Mouse (Mus musculus) embryonic facial prominence, embryonic 11.5 days (tissue): ENCODE measurements around the gene Tbc1d7. TPM values are rescaled to one million over a fixed set of nuclear protein-coding genes. Genes with fewer than 3 reads are reported as not detected.

ENCODE experiments used
- ATAC-seq: fragments of 200-750 bp; cut with Nextera tagmentation; replicated peaks from 2 replicates; pipeline ENCODE4 v1.8.0; 2017; ENCODE audit warnings: low read depth; ENCODE audit not compliant: insufficient number of reproducible peaks, low FRiP score, low TSS enrichment
- DNase-seq: peaks from one replicate; pipeline ENCODE4 v3.0.0-alpha.2; 2015; ENCODE audit warnings: low spot score
- H3K27ac ChIP-seq: fragments of 300-500 bp; sonication (generic); replicated peaks from 2 replicates; pipeline ENCODE4 v1.5.1; 2014; ENCODE audit warnings: mild to moderate bottlenecking, low read depth, low read length, control low read depth
- H3K27me3 ChIP-seq: fragments of 300-500 bp; sonication (generic); 2 replicates; pipeline ENCODE4 v1.6.1; 2014; ENCODE audit warnings: mild to moderate bottlenecking, low read length, moderate library complexity, mixed read lengths; ENCODE audit not compliant: control insufficient read depth, insufficient read depth
- H3K36me3 ChIP-seq: fragments of 300-500 bp; sonication (generic); replicated peaks from 2 replicates; pipeline ENCODE4 v1.6.1; 2014; ENCODE audit warnings: low read depth, mild to moderate bottlenecking, low read length, moderate library complexity, mixed read lengths; ENCODE audit not compliant: control insufficient read depth, insufficient read depth
- H3K4me1 ChIP-seq: fragments of 300-500 bp; sonication (generic); 2 replicates; pipeline ENCODE4 v1.6.1; 2014; ENCODE audit warnings: low read length, mixed read lengths; ENCODE audit not compliant: control insufficient read depth, insufficient read depth
- H3K4me2 ChIP-seq: fragments of 300-500 bp; sonication (generic); 2 replicates; pipeline ENCODE4 v1.6.1; 2014; ENCODE audit warnings: low read depth, mild to moderate bottlenecking, control low read depth, low read length, moderate library complexity
- H3K4me3 ChIP-seq: fragments of 300-500 bp; sonication (generic); 2 replicates; pipeline ENCODE4 v1.5.1; 2014; ENCODE audit warnings: low read depth, low read length, control low read depth
- H3K9ac ChIP-seq: fragments of 300-500 bp; sonication (generic); replicated peaks from 2 replicates; pipeline ENCODE4 v1.6.1; 2014; ENCODE audit warnings: mild to moderate bottlenecking, control low read depth, low read length
- H3K9me3 ChIP-seq: fragments of 300-500 bp; sonication (generic); replicated peaks from 2 replicates; pipeline ENCODE4 v1.6.1; 2016; ENCODE audit warnings: mild to moderate bottlenecking, low read length, inconsistent platforms, mixed read lengths; ENCODE audit not compliant: control insufficient read depth
- WGBS: fragments of 180-500 bp; shearing (Covaris S2); extraction: QIAGEN DNeasy Blood & Tissue Kit; methylation state at CpG from one replicate; pipeline ENCODE4 v1.1.7; 2014; 5-methylcytosine and 5-hydroxymethylcytosine counted together
- polyA plus RNA-seq: library from polyadenylated mRNA; unstranded; fragments of >200 nt; fragmentation: Nextera tagmentation; extraction: Ambion mirVana; gene quantifications from 2 replicates; pipeline ENCODE4 v1.2.1, GENCODE M21; 2014

Tbc1d7 gene
- polyA plus RNA-seq, 1 experiment from 2014 or later: 71.5 TPM

- H3K4me1 ChIP-seq: no peaks in the 10 kb centered on the region
- no peaks in the 10 kb centered on the region for H3K9me3 ChIP-seq
- H3K27me3 ChIP-seq: no peaks in the 10 kb centered on the region
- peak; percentile 59 for DNase-seq
- H3K4me2 ChIP-seq: peak overlapping the region; percentile 39
- no peak overlapping the region for H3K4me3 ChIP-seq
- ATAC-seq: peak; percentile 61; the same call in 1 of the 2 replicates
- 15% methylated on average over 19 of the region's 19 CpGs for WGBS
- no peaks in the 10 kb centered on the region for H3K36me3 ChIP-seq
- no peak overlapping the region for H3K27ac ChIP-seq
- H3K9ac ChIP-seq: no peak overlapping the region
These were observed 44.1 kb upstream of the Tbc1d7 start for GRCm38 (mm10) chr13:43215144-43215993.

GRCm38 (mm10) chr13:43212338-43212737 is 41.0 kb upstream of the Tbc1d7 start:
- WGBS: 66% methylated on average over 7 of the region's 7 CpGs
- no peaks in the 10 kb centered on the region for H3K27me3 ChIP-seq
- no peak overlapping the region for H3K4me2 ChIP-seq
- no peaks in the 10 kb centered on the region for H3K4me1 ChIP-seq
- no peaks in the 10 kb centered on the region for H3K9me3 ChIP-seq
- DNase-seq: no peak
- no peak overlapping the region for H3K4me3 ChIP-seq
- no peak for ATAC-seq
- H3K9ac ChIP-seq: no peak overlapping the region
- H3K27ac ChIP-seq: no peak overlapping the region
- H3K36me3 ChIP-seq: no peaks in the 10 kb centered on the region

- 81% methylated on average over 5 of the region's 5 CpGs for WGBS
- no peak for ATAC-seq
These were observed 39.7 kb upstream of the Tbc1d7 start for GRCm38 (mm10) chr13:43210956-43211355.

DNA sequence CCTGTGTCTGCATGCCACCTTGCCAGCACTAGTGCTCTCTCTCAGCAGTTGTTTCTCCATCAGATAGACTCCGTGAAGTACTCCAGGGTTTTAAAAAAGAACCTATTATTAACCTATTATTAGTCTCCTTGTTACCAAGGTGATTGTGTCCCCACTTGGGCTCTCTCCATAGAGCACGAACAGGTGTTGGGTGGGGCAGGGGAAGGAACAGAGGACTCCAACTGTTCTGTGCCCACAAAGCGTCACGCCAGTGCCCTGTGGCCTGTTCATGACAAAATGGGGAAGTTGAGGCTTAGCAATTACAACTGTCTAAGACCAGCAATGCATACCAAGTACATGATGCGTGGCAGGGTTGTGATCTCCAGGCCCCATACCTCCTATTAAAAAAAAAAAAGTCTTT is 38.3 kb upstream of the Tbc1d7 start:
- Histone ChIP-seq H3K27ac (no peak overlapping the region), H3K9ac (no peak overlapping the region), H3K4me3 (no peak overlapping the region), H3K4me1 (no peaks in the 10 kb centered on the region), H3K36me3 (no peaks in the 10 kb centered on the region), H3K4me2 (no peak overlapping the region), H3K27me3 (no peaks in the 10 kb centered on the region), H3K9me3 (no peaks in the 10 kb centered on the region)
- WGBS: 73% methylated on average over 5 of the region's 5 CpGs
- DNase-seq: no peak
- no peak for ATAC-seq

More at GRCm38 (mm10) chr13:43210956-43211355, 39.7 kb upstream of the Tbc1d7 start:
- H3K9me3 ChIP-seq: no peaks in the 10 kb centered on the region
- H3K27me3 ChIP-seq: no peaks in the 10 kb centered on the region
- H3K36me3 ChIP-seq: no peaks in the 10 kb centered on the region
- no peak overlapping the region for H3K27ac ChIP-seq
- DNase-seq: no peak
- H3K4me3 ChIP-seq: no peak overlapping the region
- no peak overlapping the region for H3K4me2 ChIP-seq
- no peak overlapping the region for H3K9ac ChIP-seq
- H3K4me1 ChIP-seq: no peaks in the 10 kb centered on the region

GRCm38 (mm10) chr13:43208914-43209439 is 37.7 kb upstream of the Tbc1d7 start:
- DNase-seq: no peak
- H3K4me2 ChIP-seq: no peak overlapping the region
- no peaks in the 10 kb centered on the region for H3K36me3 ChIP-seq
- 45% methylated on average over 16 of the region's 16 CpGs for WGBS
- no peak overlapping the region for H3K27ac ChIP-seq
- H3K9me3 ChIP-seq: no peaks in the 10 kb centered on the region
- H3K4me3 ChIP-seq: no peak overlapping the region
- H3K9ac ChIP-seq: no peak overlapping the region
- no peaks in the 10 kb centered on the region for H3K4me1 ChIP-seq
- no peak for ATAC-seq
- no peaks in the 10 kb centered on the region for H3K27me3 ChIP-seq

GRCm38 (mm10) chr13:43206118-43206683 is 34.9 kb upstream of the Tbc1d7 start:
- WGBS: 81% methylated on average over 12 of the region's 12 CpGs
- Histone ChIP-seq H3K4me3 (no peak overlapping the region), H3K4me2 (no peak overlapping the region), H3K27ac (no peak overlapping the region), H3K9ac (no peak overlapping the region), H3K27me3 (no peaks in the 10 kb centered on the region), H3K36me3 (no peaks in the 10 kb centered on the region), H3K4me1 (no peaks in the 10 kb centered on the region), H3K9me3 (no peaks in the 10 kb centered on the region)
- no peak for DNase-seq
- no peak for ATAC-seq

GRCm38 (mm10) chr13:43203641-43204040 is 32.3 kb upstream of the Tbc1d7 start:
- WGBS: 66% methylated on average over 5 of the region's 5 CpGs
- H3K9ac ChIP-seq: no peak overlapping the region
- ATAC-seq (no peak), DNase-seq (no peak)
- no peak overlapping the region for H3K4me2 ChIP-seq
- no peaks in the 10 kb centered on the region for H3K27me3 ChIP-seq
- H3K9me3 ChIP-seq: no peaks in the 10 kb centered on the region
- H3K4me3 ChIP-seq: no peak overlapping the region
- H3K27ac ChIP-seq: no peak overlapping the region
- no peaks in the 10 kb centered on the region for H3K4me1 ChIP-seq
- no peaks in the 10 kb centered on the region for H3K36me3 ChIP-seq

GRCm38 (mm10) chr13:43203234-43203633 is 31.9 kb upstream of the Tbc1d7 start:
- no peaks in the 10 kb centered on the region for H3K4me1 ChIP-seq
- H3K27me3 ChIP-seq: no peaks in the 10 kb centered on the region
- no peaks in the 10 kb centered on the region for H3K36me3 ChIP-seq
- no peak overlapping the region for H3K4me2 ChIP-seq
- DNase-seq: no peak
- WGBS: 86% methylated on average over 7 of the region's 7 CpGs
- no peak overlapping the region for H3K27ac ChIP-seq
- no peak overlapping the region for H3K4me3 ChIP-seq
- no peaks in the 10 kb centered on the region for H3K9me3 ChIP-seq
- H3K9ac ChIP-seq: no peak overlapping the region
- ATAC-seq: no peak
